Mouse (Mus musculus): ENCODE data around the gene Tbc1d30. TPM values are rescaled to one million over a fixed set of nuclear protein-coding genes. Genes with fewer than 3 reads are reported as not detected.

Tbc1d30 gene
- polyA plus RNA-seq, 1 experiment from 2014 or later = 5.0 TPM

GRCm38 (mm10) chr10:121329586-121329985, 21.5 kb downstream of the Tbc1d30 start:
- no peaks in the 10 kb centered on the region for H3K4me1 ChIP-seq
- no peak overlapping the region for H3K27ac ChIP-seq
- ATAC-seq = no peak
- H3K9ac ChIP-seq = no peak overlapping the region
- no peaks in the 10 kb centered on the region for H3K9me3 ChIP-seq (replicated peaks)
- no peak overlapping the region for H3K4me2 ChIP-seq
- H3K4me3 ChIP-seq = no peak overlapping the region
- H3K36me3 ChIP-seq (ENCODE audit: poor library complexity, severe bottlenecking) = no peaks in the 10 kb centered on the region
- WGBS = 72% methylated on average over 4 of the region's 4 CpGs
- H3K27me3 ChIP-seq = no peaks in the 10 kb centered on the region

DNA sequence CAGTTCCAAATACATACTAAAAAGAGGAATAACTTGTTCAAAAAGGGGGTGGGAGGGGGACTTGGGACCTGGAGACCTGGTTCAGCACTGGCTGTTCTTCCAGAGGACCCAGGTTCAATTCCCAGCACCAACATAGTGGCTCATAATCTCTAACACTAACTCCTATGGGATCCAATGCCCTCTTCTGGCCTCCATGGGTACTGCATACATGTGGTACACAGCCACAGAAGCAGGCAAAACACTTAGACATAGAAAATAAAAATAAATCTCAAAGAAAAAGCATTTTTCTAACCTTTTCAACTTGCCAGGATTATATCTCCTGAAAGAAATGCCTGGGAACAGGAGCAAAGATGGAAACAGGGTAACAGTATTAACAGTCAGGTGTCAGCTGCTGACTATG, 24.9 kb downstream of the Tbc1d30 start:
- Histone ChIP-seq H3K4me3 (no peak overlapping the region), H3K9ac (no peak overlapping the region), H3K27ac (no peak overlapping the region), H3K4me2 (no peak overlapping the region), H3K9me3 (replicated peaks) (no peaks in the 10 kb centered on the region), H3K36me3 (ENCODE audit: poor library complexity, severe bottlenecking) (no peaks in the 10 kb centered on the region), H3K4me1 (no peaks in the 10 kb centered on the region), H3K27me3 (no peaks in the 10 kb centered on the region)
- ATAC-seq = no peak

DNA sequence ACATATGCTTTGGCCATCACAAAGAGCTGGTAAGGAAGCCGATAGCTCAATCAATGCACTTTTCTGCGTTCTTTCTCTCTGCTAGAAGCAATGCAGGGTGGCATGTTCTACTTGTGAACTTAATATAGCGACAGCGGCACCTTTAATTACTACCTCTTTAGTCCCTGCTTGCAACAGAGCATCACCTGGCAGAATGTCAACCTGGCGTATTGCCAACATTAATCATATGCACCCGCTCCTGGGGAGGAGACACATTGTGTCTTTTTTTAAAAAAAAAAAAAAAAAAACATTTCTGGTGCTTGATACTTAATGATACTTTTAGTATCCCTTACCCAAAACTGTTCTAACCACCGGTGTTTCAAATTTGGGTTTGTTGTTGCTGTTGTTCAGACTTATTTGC, 27.6 kb downstream of the Tbc1d30 start:
- Histone ChIP-seq H3K4me1 (no peaks in the 10 kb centered on the region), H3K4me2 (no peak overlapping the region), H3K36me3 (ENCODE audit: poor library complexity, severe bottlenecking) (no peaks in the 10 kb centered on the region), H3K9me3 (replicated peaks) (no peaks in the 10 kb centered on the region), H3K4me3 (no peak overlapping the region), H3K9ac (no peak overlapping the region), H3K27me3 (no peaks in the 10 kb centered on the region), H3K27ac (no peak overlapping the region)
- ATAC-seq = 0 out of 2 replicates have a peak, but pooled peaks have one; percentile 38
- WGBS = 66% methylated on average over 7 of the region's 7 CpGs

DNA sequence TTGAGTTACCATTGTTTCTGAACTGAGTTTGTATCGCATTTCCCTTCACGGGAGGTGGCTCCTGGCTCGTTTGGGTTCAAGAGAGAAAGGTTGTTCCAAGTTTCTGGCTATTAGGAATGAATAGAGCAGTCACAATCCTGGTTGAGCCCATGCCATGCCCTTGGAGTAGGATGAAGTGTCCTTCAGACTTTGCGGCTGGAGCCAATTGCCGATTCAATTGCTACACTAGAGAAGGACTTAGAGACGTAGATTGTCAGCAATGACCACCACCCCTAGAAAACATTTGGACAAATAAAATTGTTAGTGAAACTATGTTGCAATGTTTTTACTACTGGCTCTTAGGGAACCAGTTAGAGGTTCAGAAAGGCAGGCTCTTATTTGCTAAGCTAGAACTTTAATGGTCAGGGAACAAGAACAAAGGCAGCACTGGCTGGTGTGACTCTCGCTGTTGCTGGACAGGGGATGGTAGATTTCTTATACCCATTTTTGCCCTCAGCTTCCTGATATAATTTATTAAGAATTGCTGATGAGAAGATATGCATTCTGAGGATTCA, 32.6 kb downstream of the Tbc1d30 start:
- H3K9ac ChIP-seq = no peak overlapping the region
- 75% methylated on average over 7 of the region's 7 CpGs for WGBS
- H3K27me3 ChIP-seq = no peaks in the 10 kb centered on the region
- H3K4me3 ChIP-seq = no peak overlapping the region
- H3K27ac ChIP-seq = no peak overlapping the region
- no peaks in the 10 kb centered on the region; the same call in 1 of the 2 replicates for H3K9me3 ChIP-seq (replicated peaks)
- no peak for ATAC-seq
- H3K4me1 ChIP-seq = peaks cover 14% of the 10 kb centered on the region
- no peaks in the 10 kb centered on the region for H3K36me3 ChIP-seq (ENCODE audit: poor library complexity, severe bottlenecking)
- H3K4me2 ChIP-seq = no peak overlapping the region

GRCm38 (mm10) chr10:121316361-121316760, 34.7 kb downstream of the Tbc1d30 start:
- no peaks in the 10 kb centered on the region; the same call in 1 of the 2 replicates for H3K9me3 ChIP-seq (replicated peaks)

DNA sequence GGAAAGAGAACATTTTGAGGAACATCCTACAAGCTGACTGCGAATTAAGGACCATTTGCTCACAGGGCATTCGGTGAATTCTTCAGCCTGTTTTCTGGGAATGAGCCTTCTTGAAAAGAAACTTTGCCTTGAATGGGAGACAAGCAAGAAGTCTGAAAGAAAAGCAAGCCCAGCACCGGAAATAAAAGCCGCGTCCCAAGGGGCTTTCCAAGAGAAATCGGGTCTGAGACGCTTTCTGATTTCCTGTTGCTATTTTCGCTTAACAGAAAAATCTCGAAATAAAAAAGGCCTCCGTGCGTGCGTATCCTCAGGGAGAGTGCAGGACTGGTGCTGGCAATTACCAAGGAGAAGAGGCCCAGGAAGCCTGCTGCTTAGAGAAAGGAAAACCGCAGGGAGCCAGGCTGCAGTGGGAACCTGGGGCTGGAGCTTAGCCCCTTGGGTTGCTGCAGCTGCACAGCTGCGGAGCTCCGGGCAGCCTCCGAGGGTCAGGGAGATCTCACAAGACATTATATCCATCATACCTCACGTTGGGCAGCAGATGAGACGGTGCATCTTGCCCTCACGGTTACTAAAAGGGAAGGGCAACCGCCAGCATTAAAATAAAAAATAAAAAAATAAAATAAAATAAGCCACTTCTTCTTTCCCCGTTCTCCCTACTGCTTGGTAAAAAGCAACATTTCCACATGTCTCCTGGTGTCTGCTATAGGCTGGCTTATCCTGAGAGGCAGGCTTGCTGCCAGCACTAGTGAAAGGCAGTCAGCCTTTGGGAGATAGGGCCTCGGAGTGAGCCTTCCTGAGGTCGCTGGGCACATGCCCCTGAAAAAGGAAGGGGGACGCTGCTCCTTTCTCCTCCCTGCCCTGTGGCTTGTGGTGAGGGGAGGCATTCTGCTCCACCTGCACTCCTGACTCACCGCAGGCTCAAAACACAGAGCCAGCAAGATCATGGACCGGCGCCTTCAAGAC, 35.5 kb downstream of the Tbc1d30 start:
- no peak for ATAC-seq
- Histone ChIP-seq H3K27ac (0 out of 2 replicates have a peak overlapping the region, but pooled peaks have one; percentile 36), H3K36me3 (ENCODE audit: poor library complexity, severe bottlenecking) (no peaks in the 10 kb centered on the region), H3K4me3 (no peak overlapping the region), H3K27me3 (peaks cover 17% of the 10 kb centered on the region), H3K9me3 (replicated peaks) (no peaks in the 10 kb centered on the region; the same call in 1 of the 2 replicates), H3K9ac (no peak overlapping the region), H3K4me2 (peak overlapping the region; percentile 42), H3K4me1 (peaks cover 20% of the 10 kb centered on the region)
- WGBS = 17% methylated on average over 27 of the region's 27 CpGs

More at GRCm38 (mm10) chr10:121316361-121316760, 34.7 kb downstream of the Tbc1d30 start:
- peaks cover 17% of the 10 kb centered on the region for H3K27me3 ChIP-seq
- H3K4me2 ChIP-seq = no peak overlapping the region
- H3K4me1 ChIP-seq = peaks cover 16% of the 10 kb centered on the region
- H3K4me3 ChIP-seq = no peak overlapping the region
- H3K27ac ChIP-seq = no peak overlapping the region
- no peak overlapping the region for H3K9ac ChIP-seq
- WGBS = 88% methylated on average over 10 of the region's 10 CpGs
- ATAC-seq = no peak
- no peaks in the 10 kb centered on the region for H3K36me3 ChIP-seq (ENCODE audit: poor library complexity, severe bottlenecking)

DNA sequence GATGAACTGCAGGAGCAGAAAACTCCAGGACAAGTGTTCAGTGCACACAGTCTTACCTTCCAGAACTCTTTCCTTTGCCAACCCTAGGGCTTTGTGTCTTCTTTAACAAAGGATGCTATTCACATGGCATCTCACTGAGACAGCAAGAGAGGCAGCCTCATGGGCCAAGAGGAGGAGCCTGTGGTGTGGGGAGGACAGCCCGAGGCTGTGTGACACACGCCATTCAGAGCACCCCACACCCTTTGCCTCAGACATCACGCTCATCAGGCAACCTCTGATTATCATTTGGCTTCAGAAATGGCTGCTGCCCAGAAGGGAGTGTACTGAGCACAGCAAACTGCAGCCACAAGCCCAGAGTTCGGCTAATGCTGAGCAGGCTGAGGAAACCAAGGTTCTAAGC, 36.9 kb downstream of the Tbc1d30 start:
- Histone ChIP-seq H3K36me3 (ENCODE audit: poor library complexity, severe bottlenecking) (no peaks in the 10 kb centered on the region), H3K4me3 (no peak overlapping the region), H3K4me1 (peaks cover 27% of the 10 kb centered on the region), H3K9ac (no peak overlapping the region), H3K4me2 (0 out of 2 replicates have a peak overlapping the region, but pooled peaks have one; percentile 14), H3K27me3 (peaks cover 24% of the 10 kb centered on the region), H3K27ac (no peak overlapping the region), H3K9me3 (replicated peaks) (no peaks in the 10 kb centered on the region; the same call in 1 of the 2 replicates)
- WGBS = 18% methylated on average over 4 of the region's 4 CpGs
- no peak for ATAC-seq

GRCm38 (mm10) chr10:121313049-121313448, 38.0 kb downstream of the Tbc1d30 start:
- peaks cover 32% of the 10 kb centered on the region for H3K4me1 ChIP-seq
- no peak overlapping the region for H3K9ac ChIP-seq
- no peak overlapping the region for H3K4me2 ChIP-seq
- ATAC-seq = no peak
- H3K27me3 ChIP-seq = peaks cover 35% of the 10 kb centered on the region
- 94% methylated on average over 3 of the region's 3 CpGs for WGBS
- H3K36me3 ChIP-seq (ENCODE audit: poor library complexity, severe bottlenecking) = no peaks in the 10 kb centered on the region
- no peak overlapping the region for H3K27ac ChIP-seq
- no peak overlapping the region for H3K4me3 ChIP-seq
- H3K9me3 ChIP-seq (replicated peaks) = no peaks in the 10 kb centered on the region; the same call in 1 of the 2 replicates

- WGBS = under 1% methylated on average over 77 of the region's 77 CpGs
- Histone ChIP-seq H3K27me3 (peaks cover 35% of the 10 kb centered on the region), H3K27ac (peak overlapping the region; percentile 85), H3K9me3 (replicated peaks) (no peaks in the 10 kb centered on the region), H3K9ac (peak overlapping the region; percentile 86), H3K4me3 (peak overlapping the region; percentile 77), H3K4me2 (peak overlapping the region; percentile 99), H3K4me1 (peaks cover 27% of the 10 kb centered on the region), H3K36me3 (ENCODE audit: poor library complexity, severe bottlenecking) (no peaks in the 10 kb centered on the region)
- ATAC-seq = peak; percentile 96
Measured at GRCm38 (mm10) chr10:121310511-121311221, 40.4 kb downstream of the Tbc1d30 start.

DNA sequence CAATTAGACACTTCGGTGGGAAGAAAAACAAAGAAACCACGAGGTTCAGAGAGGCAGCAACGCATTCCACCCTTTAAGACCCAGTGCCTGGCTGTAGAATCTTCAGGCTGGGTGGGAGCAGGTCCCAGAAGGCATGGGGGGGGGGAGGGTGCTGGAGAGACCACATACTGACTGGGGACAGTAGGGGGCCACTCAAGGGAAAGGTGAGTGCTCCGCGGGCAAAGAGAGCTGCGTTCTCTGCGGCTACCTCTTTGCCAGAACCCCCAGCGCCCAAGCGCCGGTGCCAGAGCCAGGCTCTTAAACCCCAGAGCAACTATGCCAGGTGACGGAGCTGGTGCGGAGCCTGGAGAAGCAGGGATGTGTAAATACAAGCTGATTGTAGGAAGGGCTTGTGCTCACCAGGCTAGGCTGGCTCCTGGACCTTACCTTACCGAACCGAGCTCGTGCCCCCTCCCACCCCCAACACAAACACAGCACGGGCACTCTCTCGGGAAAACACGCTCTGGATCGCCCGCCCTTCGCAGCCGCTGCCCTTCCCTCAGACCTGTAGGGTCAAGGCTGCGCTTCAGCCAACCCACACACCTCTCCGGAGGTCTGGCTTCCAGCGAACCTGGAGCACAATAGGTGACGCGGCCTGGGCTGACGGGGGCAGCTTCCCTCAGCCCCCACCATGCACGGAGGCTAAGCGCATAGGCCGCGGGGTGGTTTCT, 41.1 kb downstream of the Tbc1d30 start:
- Histone ChIP-seq H3K4me3 (peak overlapping the region; percentile 77), H3K27ac (peak overlapping the region; percentile 85), H3K9me3 (replicated peaks) (no peaks in the 10 kb centered on the region), H3K36me3 (ENCODE audit: poor library complexity, severe bottlenecking) (no peaks in the 10 kb centered on the region; the same call in 1 of the 2 replicates), H3K4me2 (peak overlapping the region; percentile 99), H3K4me1 (peaks cover 23% of the 10 kb centered on the region), H3K9ac (peak overlapping the region; percentile 86), H3K27me3 (peaks cover 35% of the 10 kb centered on the region)
- ATAC-seq = peak; percentile 6; the same call in 1 of the 2 replicates
- WGBS = under 1% methylated on average over 32 of the region's 32 CpGs

GRCm38 (mm10) chr10:121309123-121309655, 41.9 kb downstream of the Tbc1d30 start:
- no peak for ATAC-seq
- H3K27ac ChIP-seq = no peak overlapping the region; the same call in 1 of the 2 replicates
- H3K27me3 ChIP-seq = peaks cover 35% of the 10 kb centered on the region
- H3K4me1 ChIP-seq = peaks cover 21% of the 10 kb centered on the region
- peak overlapping the region; percentile 77 for H3K4me3 ChIP-seq
- no peaks in the 10 kb centered on the region; the same call in 1 of the 2 replicates for H3K36me3 ChIP-seq (ENCODE audit: poor library complexity, severe bottlenecking)
- 17% methylated on average over 11 of the region's 11 CpGs for WGBS
- H3K9ac ChIP-seq = peak overlapping the region; percentile 86
- peak overlapping the region; percentile 99 for H3K4me2 ChIP-seq
- H3K9me3 ChIP-seq (replicated peaks) = no peaks in the 10 kb centered on the region

Data from forebrain, embryonic 13.5 days (tissue).